Mouse (Mus musculus) spleen, adult 2 months (tissue): ENCODE results near the gene Olfr901. TPM values are rescaled to one million over a fixed set of nuclear protein-coding genes. Genes with fewer than 3 reads are reported as not detected.
"Not testable (repeated sequence)": the region's sequence is repeated elsewhere in the genome, so short reads cannot be mapped to it uniquely, and the experiment has no call there.

Experiments
- DNase-seq, 2 experiments: peaks; one replicate each; pipeline versions ENCODE4 v3.0.0 to v3.0.0-alpha.2; 2012 to 2021; ENCODE audit warnings: low spot score in 2 of 2, low read depth in 1 of 2
- H3K27ac ChIP-seq: fragments of 200-500 bp; 2 replicates; pipeline ENCODE4 v1.5.1; 2012; ENCODE audit warnings: low read length, inconsistent platforms; ENCODE audit not compliant: insufficient read depth
- H3K27me3 ChIP-seq: fragments of 200-500 bp; 2 replicates; pipeline ENCODE4 v1.6.1; 2012; ENCODE audit warnings: mild to moderate bottlenecking, moderate library complexity, low read length, inconsistent platforms; ENCODE audit not compliant: control insufficient read depth, insufficient read depth
- H3K36me3 ChIP-seq: fragments of 200-500 bp; 2 replicates; pipeline ENCODE4 v1.6.1; 2012; ENCODE audit warnings: mild to moderate bottlenecking, low read length, inconsistent platforms; ENCODE audit not compliant: control insufficient read depth, insufficient read depth
- H3K4me1 ChIP-seq: fragments of 200-500 bp; 2 replicates; pipeline ENCODE4 v1.6.1; 2011; ENCODE audit warnings: inconsistent platforms; ENCODE audit not compliant: control insufficient read depth, insufficient read depth, insufficient read length
- H3K4me3 ChIP-seq: fragments of 200-500 bp; 2 replicates; pipeline ENCODE4 v1.5.1; 2011; ENCODE audit warnings: mild to moderate bottlenecking, inconsistent platforms; ENCODE audit not compliant: insufficient read depth, insufficient read length; ENCODE audit errors: extremely low read depth
- CTCF ChIP-seq: fragments of 200-500 bp; IDR thresholded peaks from 2 replicates; pipeline ENCODE4 v1.5.1; 2011; ENCODE audit warnings: mild to moderate bottlenecking, inconsistent platforms; ENCODE audit not compliant: insufficient read depth, insufficient read length, insufficient replicate concordance; ENCODE audit errors: extremely low read depth
- POLR2A ChIP-seq: fragments of 200-500 bp; IDR thresholded peaks from 2 replicates; pipeline ENCODE4 v1.6.1; 2011; ENCODE audit warnings: low read depth, low read length, inconsistent platforms
- WGBS: fragments of 180-500 bp; shearing (Covaris S2); methylation state at CpG from one replicate; pipeline ENCODE4 v1.1.7; 2018; 5-methylcytosine and 5-hydroxymethylcytosine counted together
- polyA plus RNA-seq: library from polyadenylated mRNA; depleted of rRNA; stranded (reverse); fragments of >200 nt; gene quantifications from 2 replicates; pipeline ENCODE4 v1.2.3, GENCODE M21; 2012; rRNA removed

Gene Olfr901
- not detected in 2 replicates for polyA plus RNA-seq

GRCm38 (mm10) chr9:38429155-38429554 is at the start of gene Olfr901:
Gene Olfr901, plus strand, starts transcription at chr9:38429455.
- H3K4me3 ChIP-seq, result no peak within 1 kb of the TSS
- DNase-seq, result no peak
- TF ChIP-seq POLR2A (no peak), CTCF (no peak)
- H3K4me1 ChIP-seq, result no peaks in the 10 kb centered on the region
- 84% methylated on average over 1 of the region's 1 CpGs for WGBS
- no peaks in the 10 kb centered on the region for H3K27me3 ChIP-seq
- no peak within 1 kb of the TSS for H3K27ac ChIP-seq
- H3K36me3 ChIP-seq, result no peaks in the 10 kb centered on the region

GRCm38 (mm10) chr9:38401398-38401797 is 27.9 kb upstream of the Olfr901 start, which contains the start of gene Olfr147:
Gene Olfr147, plus strand, starts transcription at chr9:38401698.
- Histone ChIP-seq H3K4me3 (no peak within 1 kb of the TSS), H3K36me3 (no peaks in the 10 kb centered on the region), H3K27ac (no peak within 1 kb of the TSS), H3K4me1 (no peaks in the 10 kb centered on the region), H3K27me3 (no peaks in the 10 kb centered on the region)
- TF ChIP-seq POLR2A (no peak), CTCF (no peak)
- DNase-seq, result no peak
- WGBS, result 83% methylated on average over 1 of the region's 1 CpGs

GRCm38 (mm10) chr9:38407502-38407901 is 21.8 kb upstream of the Olfr901 start:
- not testable (repeated sequence) for H3K27ac ChIP-seq, H3K27me3 ChIP-seq, DNase-seq, H3K36me3 ChIP-seq, H3K4me3 ChIP-seq, H3K4me1 ChIP-seq
- 88% methylated on average over 3 of the region's 3 CpGs for WGBS

- H3K27me3 ChIP-seq, H3K4me1 ChIP-seq, H3K4me3 ChIP-seq, H3K36me3 ChIP-seq, DNase-seq, H3K27ac ChIP-seq: not testable (repeated sequence)
- 93% methylated on average over 14 of the region's 14 CpGs for WGBS
These were observed 15.8 kb upstream of the Olfr901 start for GRCm38 (mm10) chr9:38413502-38413901.

- H3K4me3 ChIP-seq, result no peak overlapping the region
- H3K27me3 ChIP-seq, result no peaks in the 10 kb centered on the region
- TF ChIP-seq CTCF, result no peak
- no peak for TF ChIP-seq POLR2A
- no peaks in the 10 kb centered on the region for H3K4me1 ChIP-seq
- no peaks in the 10 kb centered on the region for H3K36me3 ChIP-seq
- no peak for DNase-seq
- H3K27ac ChIP-seq, result no peak overlapping the region
These were observed 5.5 kb upstream of the Olfr901 start for GRCm38 (mm10) chr9:38423801-38424200.

- TF ChIP-seq POLR2A (no peak), CTCF (no peak)
- 45% methylated on average over 1 of the region's 1 CpGs for WGBS
- H3K4me1 ChIP-seq, result no peaks in the 10 kb centered on the region
- H3K27ac ChIP-seq, result no peak overlapping the region
- H3K36me3 ChIP-seq, result no peaks in the 10 kb centered on the region
- H3K4me3 ChIP-seq, result no peak overlapping the region
- no peak for DNase-seq
- no peaks in the 10 kb centered on the region for H3K27me3 ChIP-seq
These were observed 2.2 kb upstream of the Olfr901 start for GRCm38 (mm10) chr9:38427026-38427425.

- no peak for DNase-seq
- WGBS, result 84% methylated on average over 5 of the region's 5 CpGs
- Histone ChIP-seq H3K27ac (no peak within 1 kb of the TSS), H3K27me3 (no peaks in the 10 kb centered on the region), H3K36me3 (no peaks in the 10 kb centered on the region), H3K4me3 (no peak within 1 kb of the TSS), H3K4me1 (no peaks in the 10 kb centered on the region)
- no peak for TF ChIP-seq POLR2A
- TF ChIP-seq CTCF, result no peak
These were observed 18.1 kb downstream of the Olfr901 start, which contains the start of gene Olfr902 for GRCm38 (mm10) chr9:38447352-38447751. Gene Olfr902, plus strand, starts transcription at chr9:38447652.
